Mouse (Mus musculus) liver, postnatal 0 days (tissue): ENCODE results near the gene Teddm1b.

Experiments used
- CTCF ChIP-seq: sonication (generic); IDR thresholded peaks from 2 replicates; pipeline ENCODE4 v1.5.1; 2016; ENCODE audit warnings: antibody characterized with exemption, low read depth
- EP300 ChIP-seq: IDR thresholded peaks from 2 replicates; pipeline ENCODE4 v1.6.1; 2016; ENCODE audit warnings: antibody characterized with exemption, low read depth, mild to moderate bottlenecking

DNA sequence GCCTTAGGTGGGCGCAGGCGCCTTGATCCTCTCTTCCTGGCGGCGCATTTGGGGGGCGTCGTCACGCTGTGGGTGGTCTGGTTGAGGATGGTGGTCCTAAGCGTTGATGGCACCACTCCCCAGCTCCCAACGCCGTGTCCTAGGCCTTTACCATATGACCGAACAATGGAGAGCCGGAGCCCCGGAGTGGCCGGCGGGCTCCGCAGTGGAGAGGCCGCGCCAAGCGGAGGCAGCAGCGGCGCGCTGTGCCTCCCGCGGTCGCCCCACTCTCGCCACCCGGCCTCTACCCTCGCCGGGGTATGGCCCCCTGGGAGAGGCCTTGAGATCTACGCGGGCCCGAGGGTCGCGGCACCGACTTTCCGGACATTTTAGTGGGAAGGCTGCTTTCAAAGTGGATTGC lies 26.2 kb downstream of the Teddm1b start:
- TF ChIP-seq CTCF: no peak
- no peak for TF ChIP-seq EP300
